Mouse (Mus musculus) left cerebral cortex, postnatal 36 days (tissue): ENCODE results near the gene Rabif. TPM values are rescaled to one million over a fixed set of nuclear protein-coding genes. Genes with fewer than 3 reads are reported as not detected.
"Not testable (repeated sequence)": the region's sequence is repeated elsewhere in the genome, so short reads cannot be mapped to it uniquely, and the experiment has no call there.

ENCODE experiments used
- DNase-seq, 2 experiments: peaks; one replicate each; pipeline ENCODE4 v3.0.0; 2021 to 2022; ENCODE audit warnings: low spot score in 2 of 2, mixed read lengths in 1 of 2
- intact Hi-C: fragments of 180-260 bp; cut with DNase I; formaldehyde crosslinking; loops from one replicate; pipeline ENCODE4 v1.15.1; 2025
- total RNA-seq, 2 experiments: library from RNA; stranded (reverse); gene quantifications; 2 replicates each; pipeline ENCODE4 v1.2.3; 2021

The Rabif gene
- total RNA-seq, 2 experiments from 2014 or later = 26.1 to 29.5 TPM

GRCm38 (mm10) chr1:134510018-134510417 lies 15.6 kb downstream of the Rabif start:
- no peak for DNase-seq
- intact Hi-C loops = no loop called here

GRCm38 (mm10) chr1:134512183-134512582 lies 17.7 kb downstream of the Rabif start:
- intact Hi-C loops = no loop called here
- no peak for DNase-seq

- intact Hi-C loops = no loop called here
- no peak for DNase-seq
Observed at GRCm38 (mm10) chr1:134512584-134512983, 18.1 kb downstream of the Rabif start.

- intact Hi-C loops = no loop called here
- DNase-seq = no peak
Observed at GRCm38 (mm10) chr1:134513312-134513860, 18.9 kb downstream of the Rabif start.

GRCm38 (mm10) chr1:134513876-134514590 lies 19.6 kb downstream of the Rabif start:
- no peak for DNase-seq
- intact Hi-C loops = no loop called here

GRCm38 (mm10) chr1:134515891-134516290 lies 21.4 kb downstream of the Rabif start:
- DNase-seq = no peak
- intact Hi-C loops = loop anchor here (5.0 kb wide), 1 partner anchor 86 kb away; no protein-coding TSS in a partner anchor

DNA sequence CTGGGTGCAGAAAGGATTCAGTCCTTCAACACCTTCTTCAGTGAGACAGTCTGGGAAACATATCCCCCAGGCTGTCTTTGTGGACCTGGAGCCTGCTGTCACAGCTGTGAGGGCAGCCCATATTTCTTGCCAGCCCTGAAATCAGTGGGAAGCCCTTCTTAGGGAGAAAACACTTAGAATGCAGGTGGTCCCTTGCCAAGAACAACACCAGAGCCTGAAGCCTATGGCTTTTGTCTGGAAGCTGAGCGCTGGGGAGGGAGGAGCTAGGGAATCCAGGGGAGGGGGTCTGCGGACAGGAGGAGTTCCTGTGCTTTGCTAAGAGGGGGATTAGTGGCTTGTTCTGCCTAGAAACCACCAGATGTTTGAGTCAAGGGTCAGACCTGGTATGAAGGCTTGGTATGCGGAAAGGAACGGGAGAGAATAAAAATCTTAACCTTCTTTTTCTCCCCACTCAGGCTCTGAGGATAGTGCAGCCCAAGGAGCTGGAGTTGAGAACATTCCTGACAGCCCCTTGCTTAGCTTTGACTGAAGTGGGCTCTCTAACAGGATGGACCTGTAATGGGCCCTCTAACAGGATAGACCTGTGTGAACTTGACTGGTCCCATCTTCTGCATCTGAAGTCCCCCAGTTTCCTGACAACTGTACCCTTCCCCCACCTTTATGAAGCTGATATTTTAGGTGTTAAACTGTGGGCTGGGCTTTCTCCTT lies 22.2 kb downstream of the Rabif start:
- intact Hi-C loops = loop anchor here (5.0 kb wide), 1 partner anchor 86 kb away; no protein-coding TSS in a partner anchor
- no peak for DNase-seq

DNA sequence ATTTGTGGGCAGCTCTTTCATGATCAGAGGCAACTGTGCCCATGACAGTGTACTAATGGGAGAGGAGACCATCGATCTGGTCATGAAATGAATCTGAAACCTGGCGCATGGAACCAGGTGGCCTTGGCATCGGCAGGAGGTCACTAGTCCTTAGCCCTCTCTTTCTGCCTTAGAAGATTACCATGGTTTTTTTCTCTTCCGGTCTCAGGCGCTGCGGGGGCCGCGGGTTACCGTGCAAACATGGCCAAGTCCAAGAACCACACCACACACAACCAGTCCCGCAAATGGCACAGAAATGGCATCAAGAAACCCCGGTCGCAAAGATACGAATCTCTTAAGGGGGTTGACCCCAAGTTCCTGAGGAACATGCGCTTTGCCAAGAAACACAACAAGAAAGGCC lies 23.4 kb downstream of the Rabif start:
- intact Hi-C loops = loop anchor here (5.0 kb wide), 1 partner anchor 84 kb away; no protein-coding TSS in a partner anchor
- DNase-seq = not testable (repeated sequence)

GRCm38 (mm10) chr1:134518677-134519076 lies 24.2 kb downstream of the Rabif start:
- DNase-seq = peak; percentile 57 to 75
- intact Hi-C loops = loop anchor here (5.0 kb wide), 1 partner anchor 84 kb away; no protein-coding TSS in a partner anchor

- not testable (repeated sequence) for DNase-seq
- intact Hi-C loops = loop anchor here (5.0 kb wide), 1 partner anchor 83 kb away; no protein-coding TSS in a partner anchor
Observed at GRCm38 (mm10) chr1:134519201-134519600, 24.8 kb downstream of the Rabif start.

GRCm38 (mm10) chr1:134520001-134520721 lies 25.7 kb downstream of the Rabif start:
- intact Hi-C loops = no loop called here
- no peak for DNase-seq

DNA sequence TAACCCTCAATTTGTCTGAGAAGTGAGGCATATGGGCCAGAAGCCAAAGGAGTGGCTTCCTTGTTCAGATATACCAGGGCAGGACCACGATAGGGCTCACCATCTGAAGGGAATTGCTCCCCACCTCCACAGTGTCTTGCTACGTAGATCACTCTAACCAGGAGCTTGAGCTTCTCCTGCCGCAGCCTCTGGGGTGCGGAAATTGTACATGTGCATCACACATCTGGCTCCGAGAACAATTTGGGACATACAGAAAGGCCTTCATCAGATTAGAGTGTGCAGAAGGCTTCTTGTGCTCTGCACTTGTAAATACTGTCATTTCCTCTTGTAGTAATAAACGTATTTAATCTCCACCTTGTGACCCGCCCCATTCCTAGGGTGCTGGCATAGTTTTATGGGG lies 26.7 kb downstream of the Rabif start:
- intact Hi-C loops = no loop called here
- no peak for DNase-seq

- intact Hi-C loops = no loop called here
- DNase-seq = no peak
Observed at GRCm38 (mm10) chr1:134522325-134522724, 27.9 kb downstream of the Rabif start.

DNA sequence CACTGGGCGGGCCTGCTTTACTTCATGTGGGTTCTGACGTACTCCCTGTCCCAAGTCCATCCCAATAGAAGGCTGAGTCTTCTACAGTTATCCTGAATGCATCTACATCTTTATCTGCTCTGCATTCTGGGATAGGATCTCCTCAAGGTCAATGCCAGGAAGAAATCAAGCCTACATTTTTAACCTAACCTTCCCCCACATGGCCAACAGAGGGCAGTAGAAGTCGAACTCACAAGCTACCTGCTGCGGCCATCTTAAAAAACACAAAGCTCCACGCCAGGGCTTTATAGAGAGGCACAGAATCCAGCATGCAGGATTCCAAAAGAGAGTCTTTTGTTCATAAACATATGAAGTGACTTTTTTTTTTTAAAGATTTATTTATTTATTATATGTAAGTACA lies 30.0 kb downstream of the Rabif start:
- intact Hi-C loops = no loop called here
- DNase-seq = no peak

- intact Hi-C loops = no loop called here
- DNase-seq = no peak
Observed at GRCm38 (mm10) chr1:134525015-134525414, 30.6 kb downstream of the Rabif start.

- intact Hi-C loops = no loop called here
Observed at GRCm38 (mm10) chr1:134526752-134527151, 32.3 kb downstream of the Rabif start.

GRCm38 (mm10) chr1:134530618-134531017 lies 36.2 kb downstream of the Rabif start:
- intact Hi-C loops = no loop called here
- peak; percentile 29 to 33 for DNase-seq

More at GRCm38 (mm10) chr1:134526752-134527151, 32.3 kb downstream of the Rabif start:
- no peak for DNase-seq

GRCm38 (mm10) chr1:134533710-134534109 lies 39.3 kb downstream of the Rabif start:
- intact Hi-C loops = not testable (repeated sequence)

GRCm38 (mm10) chr1:134535054-134535453 lies 40.6 kb downstream of the Rabif start:
- DNase-seq = no peak
- intact Hi-C loops = no loop called here

More at GRCm38 (mm10) chr1:134533710-134534109, 39.3 kb downstream of the Rabif start:
- DNase-seq = not testable (repeated sequence)

- DNase-seq = no peak
- intact Hi-C loops = no loop called here
Observed at GRCm38 (mm10) chr1:134535513-134535912, 41.1 kb downstream of the Rabif start.
